9 mouse cellular contexts compared by ENCODE assay signal in the genomic region with DNA sequence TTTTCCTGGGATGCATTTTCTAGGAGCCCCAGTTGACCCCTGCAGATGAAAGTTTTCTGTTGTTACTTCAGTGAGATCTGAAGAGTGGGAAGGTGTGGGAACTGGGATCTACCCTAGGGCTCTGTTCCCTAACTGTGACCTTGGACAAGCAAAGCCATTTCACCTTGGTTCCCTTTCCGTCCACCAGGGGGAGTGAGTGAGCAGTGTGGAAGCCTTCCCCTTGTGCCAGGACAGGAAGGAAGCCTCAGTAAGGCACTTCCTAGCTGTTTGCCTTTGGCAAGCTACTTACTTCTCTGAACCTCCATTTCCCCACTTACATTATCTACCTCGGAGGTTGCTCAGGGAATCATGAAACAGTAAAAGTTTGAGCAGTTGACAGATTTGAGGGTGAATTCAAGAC. TPM values are rescaled to one million over a fixed set of nuclear protein-coding genes. Genes with fewer than 3 reads are reported as not detected.
DNase-seq lines count a peak whose midpoint lies in the region; ATAC-seq lines count a peak whose summit lies in the region.
"Had no signal": no experiment of that assay in that cellular context is flagged by ENCODE, and none has a peak within 500 bp of the region (broad histone marks: within the 10 kb centered on the region; RNA-seq: fewer than 3 reads in every experiment).

No protein-coding gene starts in this region.

- DNase-seq in intestine, embryonic 14.5 days (ENCODE audit: low spot score) = peak; percentile 88
- peak; percentile 85 for DNase-seq in R1 (ENCODE audit: low read depth, low spot score)
- DNase-seq in cerebellum, postnatal 25 days = peak; percentile 72 to 82
- DNase-seq in gastrocnemius, postnatal 10 days = peak; percentile 61
- DNase-seq in kidney, postnatal 4 days = peak; percentile 81 to 82
- peak; percentile 82 for DNase-seq in midbrain, embryonic 14.5 days
- peak; percentile 66 to 91 for DNase-seq in spleen, postnatal 4 days (ENCODE audit: low spot score in 2 of 2)

- no peak overlapping the region for H3K4me3 ChIP-seq in intestine, embryonic 14.5 days (ENCODE audit: low read depth, low read length)
- H3K4me3 ChIP-seq in intestine, embryonic 16.5 days (ENCODE audit: low read length) = no peak overlapping the region
- no peak overlapping the region for H3K4me3 ChIP-seq in midbrain, embryonic 14.5 days (replicated peaks; ENCODE audit: low read depth, low read length)

- WGBS in intestine, embryonic 14.5 days = 22% methylated on average over 2 of the region's 2 CpGs
- WGBS in intestine, embryonic 16.5 days = 29% methylated on average over 2 of the region's 2 CpGs
- WGBS in midbrain, embryonic 14.5 days = 20% methylated on average over 2 of the region's 2 CpGs

- H3K27me3 ChIP-seq in intestine, embryonic 14.5 days (replicated peaks; ENCODE audit: control insufficient read depth, insufficient read depth, low read length) = no peaks in the 10 kb centered on the region
- no peaks in the 10 kb centered on the region for H3K27me3 ChIP-seq in intestine, embryonic 16.5 days (replicated peaks; ENCODE audit: control insufficient read depth, insufficient read depth, low read length)
- H3K27me3 ChIP-seq in midbrain, embryonic 14.5 days (ENCODE audit: control insufficient read depth, insufficient read depth, low read length) = no peaks in the 10 kb centered on the region

- H3K4me2 ChIP-seq in intestine, embryonic 14.5 days (ENCODE audit: low read length) = no peak overlapping the region
- H3K4me2 ChIP-seq in intestine, embryonic 16.5 days (ENCODE audit: low read depth, low read length) = no peak overlapping the region
- H3K4me2 ChIP-seq in midbrain, embryonic 14.5 days (ENCODE audit: low read length) = no peak overlapping the region

- no peaks in the 10 kb centered on the region for H3K36me3 ChIP-seq in intestine, embryonic 14.5 days (ENCODE audit: control insufficient read depth, insufficient read depth, low read length)
- no peaks in the 10 kb centered on the region for H3K36me3 ChIP-seq in intestine, embryonic 16.5 days (ENCODE audit: control insufficient read depth, insufficient read depth, low read length)
- H3K36me3 ChIP-seq in midbrain, embryonic 14.5 days (ENCODE audit: control insufficient read depth, insufficient read depth, low read length) = no peaks in the 10 kb centered on the region

- peaks cover 10% of the 10 kb centered on the region for H3K4me1 ChIP-seq in intestine, embryonic 14.5 days (replicated peaks; ENCODE audit: control insufficient read depth, insufficient read depth, low read length)
- H3K4me1 ChIP-seq in intestine, embryonic 16.5 days (ENCODE audit: control insufficient read depth, insufficient read depth, low read length) = no peaks in the 10 kb centered on the region
- H3K4me1 ChIP-seq in midbrain, embryonic 14.5 days (ENCODE audit: control insufficient read depth, insufficient read depth, low read length) = peaks cover 35% of the 10 kb centered on the region

- ATAC-seq in intestine, embryonic 14.5 days (replicated peaks; ENCODE audit: low FRiP score, low TSS enrichment, low read depth) = no peak
- no peak for ATAC-seq in intestine, embryonic 16.5 days
- ATAC-seq in midbrain, embryonic 14.5 days (ENCODE audit: low FRiP score, low TSS enrichment) = no peak

- H3K9me3 ChIP-seq in intestine, embryonic 14.5 days (ENCODE audit: control insufficient read depth, low read length) = no peaks in the 10 kb centered on the region
- no peaks in the 10 kb centered on the region for H3K9me3 ChIP-seq in intestine, embryonic 16.5 days (ENCODE audit: control insufficient read depth, low read length)
- no peaks in the 10 kb centered on the region; the same call in 1 of the 2 replicates for H3K9me3 ChIP-seq in midbrain, embryonic 14.5 days (ENCODE audit: control insufficient read depth, low read length)

- no peak overlapping the region for H3K9ac ChIP-seq in intestine, embryonic 14.5 days (ENCODE audit: low read length)
- no peak overlapping the region for H3K9ac ChIP-seq in intestine, embryonic 16.5 days (ENCODE audit: low read depth, low read length)
- no peak overlapping the region for H3K9ac ChIP-seq in midbrain, embryonic 14.5 days (replicated peaks; ENCODE audit: low read length)

- H3K27ac ChIP-seq in intestine, embryonic 14.5 days (ENCODE audit: low read depth) = no peak overlapping the region
- no peak overlapping the region for H3K27ac ChIP-seq in intestine, embryonic 16.5 days (ENCODE audit: low read length)
- no peak overlapping the region for H3K27ac ChIP-seq in midbrain, embryonic 14.5 days (replicated peaks; ENCODE audit: low read depth, low read length)

RNA-seq across cellular contexts. Expression of a gene that starts 59.0 kb away (rescaled TPM):
- not detected in 2 replicates for polyA plus RNA-seq in intestine, embryonic 14.5 days (2014; fragmentation: Nextera tagmentation; extraction: Ambion mirVana)
- polyA plus RNA-seq in intestine, embryonic 16.5 days (2015; fragmentation: Nextera tagmentation; extraction: Ambion mirVana) = 0.02 and 0.11 TPM in 2 replicates
- not detected for total RNA-seq in gastrocnemius, postnatal 10 days (2021)
- polyA plus RNA-seq in midbrain, embryonic 14.5 days (2014; fragmentation: Nextera tagmentation; extraction: Ambion mirVana) = not detected in 2 replicates
- total RNA-seq: left cerebral cortex, postnatal 10 days had no signal
